Mouse (Mus musculus): Measurements from ENCODE around the gene Rassf2.

DNA sequence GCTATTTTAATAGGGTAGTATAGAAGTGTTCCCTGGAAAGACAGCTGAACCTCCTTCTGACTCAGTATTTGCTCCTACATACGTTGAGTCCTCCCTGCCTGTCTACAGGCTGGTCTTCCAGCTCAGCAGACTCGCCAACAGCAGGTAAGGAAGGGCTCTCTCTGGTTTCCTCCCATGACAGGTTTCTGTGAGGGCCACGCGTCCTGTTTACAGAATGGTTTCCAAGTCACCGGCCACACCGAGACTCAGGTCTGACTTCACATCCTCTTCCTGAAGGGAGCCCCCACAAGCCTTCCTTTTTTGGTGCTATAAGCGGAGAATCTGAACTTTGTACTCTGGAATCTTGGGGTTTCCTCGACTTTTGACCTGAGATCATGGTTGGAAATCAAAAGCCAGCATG lies 7.4 kb downstream of the Rassf2 start:
- no peak for TF ChIP-seq CTCF (IDR thresholded peaks at IDR 0.05; ENCODE audit: insufficient read depth, low read length)
- TF ChIP-seq POLR2A (IDR thresholded peaks at IDR 0.05; ENCODE audit: borderline replicate concordance, extremely low read depth, low read depth, low read length): no peak

All from lung, adult 2 months (tissue).